Mouse (Mus musculus): ENCODE data around the gene Glo1.

The Glo1 gene

GRCm38 (mm10) chr17:30612075-30612859 lies 14.4 kb downstream of the Glo1 start:
- no peak for DNase-seq (ENCODE audit: low read depth, low spot score)

- no peak for DNase-seq (ENCODE audit: low read depth, low spot score)
These were observed 15.2 kb downstream of the Glo1 start for GRCm38 (mm10) chr17:30611221-30612074.

GRCm38 (mm10) chr17:30610739-30611138 lies 15.9 kb downstream of the Glo1 start:
- DNase-seq (ENCODE audit: low read depth, low spot score) = no peak

- no peak for DNase-seq (ENCODE audit: low read depth, low spot score)
These were observed 16.7 kb downstream of the Glo1 start for GRCm38 (mm10) chr17:30609980-30610307.

GRCm38 (mm10) chr17:30609305-30609979 lies 17.2 kb downstream of the Glo1 start:
- DNase-seq (ENCODE audit: low read depth, low spot score) = no peak

GRCm38 (mm10) chr17:30607909-30608495 lies 18.7 kb downstream of the Glo1 start:
- DNase-seq (ENCODE audit: low read depth, low spot score) = no peak

GRCm38 (mm10) chr17:30607330-30607729 lies 19.3 kb downstream of the Glo1 start:
- DNase-seq (ENCODE audit: low read depth, low spot score) = no peak

- DNase-seq (ENCODE audit: low read depth, low spot score) = no peak
These were observed 20.0 kb downstream of the Glo1 start for GRCm38 (mm10) chr17:30606634-30607081.

- no peak for DNase-seq (ENCODE audit: low read depth, low spot score)
These were observed 20.5 kb downstream of the Glo1 start for GRCm38 (mm10) chr17:30606206-30606605.

GRCm38 (mm10) chr17:30605001-30605400 lies 21.7 kb downstream of the Glo1 start:
- DNase-seq (ENCODE audit: low read depth, low spot score) = no peak

GRCm38 (mm10) chr17:30604296-30604695 lies 22.4 kb downstream of the Glo1 start:
- no peak for DNase-seq (ENCODE audit: low read depth, low spot score)

- DNase-seq (ENCODE audit: low read depth, low spot score) = no peak
These were observed 24.5 kb downstream of the Glo1 start for GRCm38 (mm10) chr17:30602175-30602574.

GRCm38 (mm10) chr17:30598300-30598699 lies 28.4 kb downstream of the Glo1 start:
- DNase-seq (ENCODE audit: low read depth, low spot score) = no peak

- no peak for DNase-seq (ENCODE audit: low read depth, low spot score)
These were observed 28.9 kb downstream of the Glo1 start for GRCm38 (mm10) chr17:30597786-30598185.

- no peak for DNase-seq (ENCODE audit: low read depth, low spot score)
These were observed 31.8 kb downstream of the Glo1 start for GRCm38 (mm10) chr17:30594846-30595245.

- DNase-seq (ENCODE audit: low read depth, low spot score) = no peak
These were observed 32.3 kb downstream of the Glo1 start for GRCm38 (mm10) chr17:30594407-30594806.

- peak; percentile 43 for DNase-seq (ENCODE audit: low read depth, low spot score)
These were observed 36.1 kb downstream of the Glo1 start for GRCm38 (mm10) chr17:30590417-30591198.

GRCm38 (mm10) chr17:30583258-30584001 lies 43.2 kb downstream of the Glo1 start:
- DNase-seq (ENCODE audit: low read depth, low spot score) = no peak

GRCm38 (mm10) chr17:30582313-30582712 lies 44.4 kb downstream of the Glo1 start:
- no peak for DNase-seq (ENCODE audit: low read depth, low spot score)

- no peak for DNase-seq (ENCODE audit: low read depth, low spot score)
These were observed 45.5 kb downstream of the Glo1 start for GRCm38 (mm10) chr17:30581201-30581600.

All from WW6 (cell line).